Mouse (Mus musculus): ENCODE measurements at regions not wholly inside any gene's neighbourhood (a gene's known extent, or its start where the extent isn't known, plus 50 kb on each side); places are given as distances from the start of the nearest gene placed in this dataset.

- H3K4me3 ChIP-seq (ENCODE audit: low read depth, low read length) = no peak overlapping the region
- H3K27ac ChIP-seq (ENCODE audit: low read length) = no peak overlapping the region
- no peak overlapping the region for H3K9ac ChIP-seq (replicated peaks; ENCODE audit: low read depth, low read length)
- WGBS = 83% methylated on average over 3 of the region's 3 CpGs
- H3K27me3 ChIP-seq (ENCODE audit: control insufficient read depth, insufficient read depth, low read length) = no peaks in the 10 kb centered on the region
- ATAC-seq (ENCODE audit: insufficient number of reproducible peaks, insufficient read depth, low FRiP score, low read depth) = no peak
- H3K9me3 ChIP-seq (ENCODE audit: control insufficient read depth, low read depth, low read length) = no peaks in the 10 kb centered on the region
- no peak overlapping the region for H3K4me2 ChIP-seq (replicated peaks; ENCODE audit: low read depth, low read length)
- no peaks in the 10 kb centered on the region for H3K36me3 ChIP-seq (ENCODE audit: control insufficient read depth, insufficient read depth, low read length)
- H3K4me1 ChIP-seq (ENCODE audit: control insufficient read depth, insufficient read depth, low read length) = no peaks in the 10 kb centered on the region
These were observed 62.6 kb upstream of the Atp6ap2 start for GRCm38 (mm10) chrX:12525044-12525443.

GRCm38 (mm10) chrX:12530406-12531311, 56.9 kb upstream of the Atp6ap2 start:
- no peak for ATAC-seq (ENCODE audit: insufficient number of reproducible peaks, insufficient read depth, low FRiP score, low read depth)
- Histone ChIP-seq H3K4me3 (ENCODE audit: low read depth, low read length) (no peak overlapping the region), H3K27ac (ENCODE audit: low read length) (no peak overlapping the region), H3K36me3 (ENCODE audit: control insufficient read depth, insufficient read depth, low read length) (no peaks in the 10 kb centered on the region), H3K4me1 (ENCODE audit: control insufficient read depth, insufficient read depth, low read length) (no peaks in the 10 kb centered on the region), H3K4me2 (replicated peaks; ENCODE audit: low read depth, low read length) (no peak overlapping the region), H3K27me3 (ENCODE audit: control insufficient read depth, insufficient read depth, low read length) (no peaks in the 10 kb centered on the region), H3K9ac (replicated peaks; ENCODE audit: low read depth, low read length) (no peak overlapping the region), H3K9me3 (ENCODE audit: control insufficient read depth, low read depth, low read length) (no peaks in the 10 kb centered on the region)
- WGBS = 65% methylated on average over 6 of the region's 6 CpGs

All from stomach, embryonic 14.5 days (tissue).